Mouse (Mus musculus): ENCODE measurements around the gene Idi2. TPM values are rescaled to one million over a fixed set of nuclear protein-coding genes. Genes with fewer than 3 reads are reported as not detected.
A peak's percentile ranks its signal among the peaks of the same experiment; 100 is the strongest.
"Not testable (repeated sequence)": the region's sequence is repeated elsewhere in the genome, so short reads cannot be mapped to it uniquely, and the experiment has no call there.

Idi2 gene
- polyA plus RNA-seq, 1 experiment from 2014 or later, result not detected

- H3K9me3 ChIP-seq (ENCODE audit: control insufficient read depth, low read length), result no peaks in the 10 kb centered on the region
- no peak overlapping the region for H3K4me2 ChIP-seq (ENCODE audit: low read depth)
- 95% methylated on average over 3 of the region's 3 CpGs for WGBS
- H3K27ac ChIP-seq (ENCODE audit: low read depth, low read length), result no peak overlapping the region
- H3K4me3 ChIP-seq (ENCODE audit: low read depth, low read length), result no peak overlapping the region
- H3K36me3 ChIP-seq (ENCODE audit: control insufficient read depth, insufficient read depth, low read length), result peaks cover 23% of the 10 kb centered on the region
- H3K4me1 ChIP-seq (ENCODE audit: control insufficient read depth, insufficient read depth, low read length), result no peaks in the 10 kb centered on the region
- no peaks in the 10 kb centered on the region for H3K27me3 ChIP-seq (ENCODE audit: control insufficient read depth, insufficient read depth, low read length)
- ATAC-seq (ENCODE audit: insufficient read depth, low FRiP score, low TSS enrichment) (no peak), DNase-seq (ENCODE audit: low spot score) (no peak)
- H3K9ac ChIP-seq (ENCODE audit: low read length), result no peak overlapping the region
Measured at GRCm38 (mm10) chr13:8972972-8973371, 20.3 kb downstream of the Idi2 start.

GRCm38 (mm10) chr13:8992231-8992630 is 39.6 kb downstream of the Idi2 start:
- DNase-seq (ENCODE audit: low spot score), result no peak
- Histone ChIP-seq H3K27ac (ENCODE audit: low read depth, low read length) (no peak overlapping the region), H3K27me3 (ENCODE audit: control insufficient read depth, insufficient read depth, low read length) (no peaks in the 10 kb centered on the region), H3K4me1 (ENCODE audit: control insufficient read depth, insufficient read depth, low read length) (peaks cover 5% of the 10 kb centered on the region; the same call in 1 of the 2 replicates), H3K9ac (ENCODE audit: low read length) (no peak overlapping the region), H3K9me3 (ENCODE audit: control insufficient read depth, low read length) (no peaks in the 10 kb centered on the region), H3K36me3 (ENCODE audit: control insufficient read depth, insufficient read depth, low read length) (no peaks in the 10 kb centered on the region; the same call in 1 of the 2 replicates), H3K4me3 (ENCODE audit: low read depth, low read length) (no peak overlapping the region), H3K4me2 (ENCODE audit: low read depth) (no peak overlapping the region)
- 98% methylated on average over 6 of the region's 6 CpGs for whole genome bisulfite sequencing
- no peak for ATAC-seq (ENCODE audit: insufficient read depth, low FRiP score, low TSS enrichment)

GRCm38 (mm10) chr13:8995159-8995989 is 42.7 kb downstream of the Idi2 start:
- no peak for DNase-seq (ENCODE audit: low spot score)
- peak overlapping the region; percentile 90 for H3K4me3 ChIP-seq (ENCODE audit: low read depth, low read length)
- peaks cover 5% of the 10 kb centered on the region; the same call in 1 of the 2 replicates for H3K4me1 ChIP-seq (ENCODE audit: control insufficient read depth, insufficient read depth, low read length)
- H3K27ac ChIP-seq (ENCODE audit: low read depth, low read length), result no peak overlapping the region
- H3K9ac ChIP-seq (ENCODE audit: low read length), result peak overlapping the region; percentile 83
- no peaks in the 10 kb centered on the region for H3K27me3 ChIP-seq (ENCODE audit: control insufficient read depth, insufficient read depth, low read length)
- no peaks in the 10 kb centered on the region for H3K36me3 ChIP-seq (ENCODE audit: control insufficient read depth, insufficient read depth, low read length)
- peak; percentile 79 for ATAC-seq (ENCODE audit: insufficient read depth, low FRiP score, low TSS enrichment)
- H3K4me2 ChIP-seq (ENCODE audit: low read depth), result peak overlapping the region; percentile 82
- no peaks in the 10 kb centered on the region for H3K9me3 ChIP-seq (ENCODE audit: control insufficient read depth, low read length)
- WGBS, result 4% methylated on average over 33 of the region's 33 CpGs

- Histone ChIP-seq H3K4me2 (ENCODE audit: low read depth) (peak within 1 kb of the TSS; percentile 82), H3K9me3 (ENCODE audit: control insufficient read depth, low read length) (no peaks in the 10 kb centered on the region), H3K4me1 (ENCODE audit: control insufficient read depth, insufficient read depth, low read length) (peaks cover 5% of the 10 kb centered on the region; the same call in 1 of the 2 replicates), H3K4me3 (ENCODE audit: low read depth, low read length) (peak within 1 kb of the TSS; percentile 90), H3K36me3 (ENCODE audit: control insufficient read depth, insufficient read depth, low read length) (no peaks in the 10 kb centered on the region), H3K27me3 (ENCODE audit: control insufficient read depth, insufficient read depth, low read length) (no peaks in the 10 kb centered on the region), H3K9ac (ENCODE audit: low read length) (peak within 1 kb of the TSS; percentile 83), H3K27ac (ENCODE audit: low read depth, low read length) (peak within 1 kb of the TSS; percentile 44; the same call in 1 of the 2 replicates)
- WGBS, result 1% methylated on average over 51 of the region's 51 CpGs
- DNase-seq (ENCODE audit: low spot score) (peak; percentile 98), ATAC-seq (ENCODE audit: insufficient read depth, low FRiP score, low TSS enrichment) (peak; percentile 97)
Measured at GRCm38 (mm10) chr13:8995990-8996786, 43.5 kb downstream of the Idi2 start, which contains the start of gene Gtpbp4. Gene Gtpbp4, minus strand, starts transcription at chr13:8996083.

- not testable (repeated sequence) for H3K36me3 ChIP-seq (ENCODE audit: control insufficient read depth, insufficient read depth, low read length); H3K27me3 ChIP-seq (ENCODE audit: control insufficient read depth, insufficient read depth, low read length); H3K9me3 ChIP-seq (ENCODE audit: control insufficient read depth, low read length); H3K27ac ChIP-seq (ENCODE audit: low read depth, low read length); ATAC-seq (ENCODE audit: insufficient read depth, low FRiP score, low TSS enrichment); H3K4me3 ChIP-seq (ENCODE audit: low read depth, low read length); H3K4me2 ChIP-seq (ENCODE audit: low read depth); H3K4me1 ChIP-seq (ENCODE audit: control insufficient read depth, insufficient read depth, low read length); H3K9ac ChIP-seq (ENCODE audit: low read length); DNase-seq (ENCODE audit: low spot score)
- 86% methylated on average over 5 of the region's 5 CpGs for WGBS
Measured at GRCm38 (mm10) chr13:8997221-8997620, 44.6 kb downstream of the Idi2 start.

- 90% methylated on average over 8 of the region's 8 CpGs for WGBS
- DNase-seq (ENCODE audit: low spot score), result no peak
- no peaks in the 10 kb centered on the region for H3K9me3 ChIP-seq (ENCODE audit: control insufficient read depth, low read length)
- H3K4me3 ChIP-seq (ENCODE audit: low read depth, low read length), result no peak overlapping the region
- H3K27ac ChIP-seq (ENCODE audit: low read depth, low read length), result no peak overlapping the region
- no peaks in the 10 kb centered on the region for H3K36me3 ChIP-seq (ENCODE audit: control insufficient read depth, insufficient read depth, low read length)
- ATAC-seq (ENCODE audit: insufficient read depth, low FRiP score, low TSS enrichment), result no peak
- H3K9ac ChIP-seq (ENCODE audit: low read length), result no peak overlapping the region
- H3K4me1 ChIP-seq (ENCODE audit: control insufficient read depth, insufficient read depth, low read length), result peaks cover 5% of the 10 kb centered on the region; the same call in 1 of the 2 replicates
- H3K4me2 ChIP-seq (ENCODE audit: low read depth), result no peak overlapping the region
- H3K27me3 ChIP-seq (ENCODE audit: control insufficient read depth, insufficient read depth, low read length), result no peaks in the 10 kb centered on the region
Measured at GRCm38 (mm10) chr13:8999464-8999863, 46.8 kb downstream of the Idi2 start.

- no peak overlapping the region for H3K27ac ChIP-seq (ENCODE audit: low read depth, low read length)
- H3K9me3 ChIP-seq (ENCODE audit: control insufficient read depth, low read length), result no peaks in the 10 kb centered on the region
- no peak overlapping the region for H3K4me2 ChIP-seq (ENCODE audit: low read depth)
- no peak for ATAC-seq (ENCODE audit: insufficient read depth, low FRiP score, low TSS enrichment)
- H3K27me3 ChIP-seq (ENCODE audit: control insufficient read depth, insufficient read depth, low read length), result no peaks in the 10 kb centered on the region
- no peak overlapping the region for H3K4me3 ChIP-seq (ENCODE audit: low read depth, low read length)
- no peaks in the 10 kb centered on the region for H3K4me1 ChIP-seq (ENCODE audit: control insufficient read depth, insufficient read depth, low read length)
- H3K36me3 ChIP-seq (ENCODE audit: control insufficient read depth, insufficient read depth, low read length), result no peaks in the 10 kb centered on the region
- H3K9ac ChIP-seq (ENCODE audit: low read length), result no peak overlapping the region
- no peak for DNase-seq (ENCODE audit: low spot score)
- WGBS, result 77% methylated on average over 2 of the region's 2 CpGs
Measured at GRCm38 (mm10) chr13:9003306-9003705, 50.6 kb downstream of the Idi2 start.

All from neural tube, embryonic 11.5 days (tissue).